Mouse (Mus musculus): Measurements from ENCODE around the gene Ppef1. TPM values are rescaled to one million over a fixed set of nuclear protein-coding genes. Genes with fewer than 3 reads are reported as not detected.
"Not testable (repeated sequence)": the region's sequence is repeated elsewhere in the genome, so short reads cannot be mapped to it uniquely, and the experiment has no call there.

The Ppef1 gene
- total RNA-seq (2015; ENCODE audit: low replicate concordance), result not detected in 2 replicates
- not detected in 2 replicates for total RNA-seq (2017; ENCODE audit: low replicate concordance)

- no peak for ATAC-seq (replicated peaks; ENCODE audit: low FRiP score, poor library complexity, severe bottlenecking)
Measured at GRCm38 (mm10) chrX:160735650-160736049, at the start of gene Ppef1. Gene Ppef1, minus strand, starts transcription at chrX:160735765.

GRCm38 (mm10) chrX:160782276-160782675, 46.7 kb upstream of the Ppef1 start:
- ATAC-seq (replicated peaks; ENCODE audit: low FRiP score, poor library complexity, severe bottlenecking), result no peak

- no peak for ATAC-seq (replicated peaks; ENCODE audit: low FRiP score, poor library complexity, severe bottlenecking)
Measured at GRCm38 (mm10) chrX:160773033-160773432, 37.5 kb upstream of the Ppef1 start.

- ATAC-seq (replicated peaks; ENCODE audit: low FRiP score, poor library complexity, severe bottlenecking), result not testable (repeated sequence)
Measured at GRCm38 (mm10) chrX:160769622-160770021, 34.1 kb upstream of the Ppef1 start.

- no peak for ATAC-seq (replicated peaks; ENCODE audit: low FRiP score, poor library complexity, severe bottlenecking)
Measured at GRCm38 (mm10) chrX:160767713-160768112, 32.1 kb upstream of the Ppef1 start, which contains the start of gene Rs1. Gene Rs1, plus strand, starts transcription at chrX:160768013.

GRCm38 (mm10) chrX:160766233-160766616, 30.7 kb upstream of the Ppef1 start:
- peak; percentile 73 for ATAC-seq (replicated peaks; ENCODE audit: low FRiP score, poor library complexity, severe bottlenecking)

- peak; percentile 96 for ATAC-seq (replicated peaks; ENCODE audit: low FRiP score, poor library complexity, severe bottlenecking)
Measured at GRCm38 (mm10) chrX:160765389-160766232, 30.0 kb upstream of the Ppef1 start.

GRCm38 (mm10) chrX:160750808-160751207, 15.2 kb upstream of the Ppef1 start:
- no peak for ATAC-seq (replicated peaks; ENCODE audit: low FRiP score, poor library complexity, severe bottlenecking)

GRCm38 (mm10) chrX:160748653-160749052, 13.1 kb upstream of the Ppef1 start:
- no peak for ATAC-seq (replicated peaks; ENCODE audit: low FRiP score, poor library complexity, severe bottlenecking)

- ATAC-seq (replicated peaks; ENCODE audit: low FRiP score, poor library complexity, severe bottlenecking), result no peak
Measured at GRCm38 (mm10) chrX:160745399-160745798, 9.8 kb upstream of the Ppef1 start.

GRCm38 (mm10) chrX:160699171-160699570, 36.4 kb downstream of the Ppef1 start:
- no peak for ATAC-seq (replicated peaks; ENCODE audit: low FRiP score, poor library complexity, severe bottlenecking)

GRCm38 (mm10) chrX:160691559-160691958, 44.0 kb downstream of the Ppef1 start:
- no peak for ATAC-seq (replicated peaks; ENCODE audit: low FRiP score, poor library complexity, severe bottlenecking)

- no peak for ATAC-seq (replicated peaks; ENCODE audit: low FRiP score, poor library complexity, severe bottlenecking)
Measured at GRCm38 (mm10) chrX:160690094-160690493, 45.5 kb downstream of the Ppef1 start.

- ATAC-seq (replicated peaks; ENCODE audit: low FRiP score, poor library complexity, severe bottlenecking), result no peak
Measured at GRCm38 (mm10) chrX:160669992-160670391, 65.6 kb downstream of the Ppef1 start.

- ATAC-seq (replicated peaks; ENCODE audit: low FRiP score, poor library complexity, severe bottlenecking), result no peak
Measured at GRCm38 (mm10) chrX:160610882-160611644, 124.5 kb downstream of the Ppef1 start.

GRCm38 (mm10) chrX:160610482-160610881, 125.1 kb downstream of the Ppef1 start:
- no peak for ATAC-seq (replicated peaks; ENCODE audit: low FRiP score, poor library complexity, severe bottlenecking)

GRCm38 (mm10) chrX:160609849-160610248, 125.7 kb downstream of the Ppef1 start:
- no peak for ATAC-seq (replicated peaks; ENCODE audit: low FRiP score, poor library complexity, severe bottlenecking)

GRCm38 (mm10) chrX:160603981-160604541, 131.5 kb downstream of the Ppef1 start:
- no peak for ATAC-seq (replicated peaks; ENCODE audit: low FRiP score, poor library complexity, severe bottlenecking)

- ATAC-seq (replicated peaks; ENCODE audit: low FRiP score, poor library complexity, severe bottlenecking), result no peak
Measured at GRCm38 (mm10) chrX:160603316-160603715, 132.2 kb downstream of the Ppef1 start.

GRCm38 (mm10) chrX:160602770-160603169, 132.8 kb downstream of the Ppef1 start:
- ATAC-seq (replicated peaks; ENCODE audit: low FRiP score, poor library complexity, severe bottlenecking), result no peak

All from erythroid progenitor cell, adult 5-6 weeks (primary cell).